Mouse (Mus musculus) spleen, postnatal 4 days (tissue): ENCODE data around the gene Fbxw7.

ENCODE experiments used
- DNase-seq, 2 experiments: peaks; one replicate each; pipeline ENCODE4 v3.0.0; 2022; ENCODE audit warnings: low spot score in 2 of 2

The Fbxw7 gene

GRCm38 (mm10) chr3:84951698-84952097 is 136.6 kb downstream of the Fbxw7 start:
- no peak for DNase-seq

- DNase-seq = no peak
Measured at GRCm38 (mm10) chr3:84952135-84952534, 137.1 kb downstream of the Fbxw7 start.

- DNase-seq = no peak
Measured at GRCm38 (mm10) chr3:84952585-84953187, 137.6 kb downstream of the Fbxw7 start.

GRCm38 (mm10) chr3:84955011-84955775 is 140.1 kb downstream of the Fbxw7 start:
- no peak for DNase-seq

GRCm38 (mm10) chr3:84955857-84956256 is 140.8 kb downstream of the Fbxw7 start:
- DNase-seq = no peak

GRCm38 (mm10) chr3:84965156-84965555 is 150.1 kb downstream of the Fbxw7 start:
- no peak for DNase-seq

- DNase-seq = no peak
Measured at GRCm38 (mm10) chr3:84967364-84967763, 152.3 kb downstream of the Fbxw7 start.

GRCm38 (mm10) chr3:84971561-84971960 is 156.5 kb downstream of the Fbxw7 start:
- no peak for DNase-seq

- no peak for DNase-seq
Measured at GRCm38 (mm10) chr3:84972881-84973280, 157.8 kb downstream of the Fbxw7 start.

- peak in 1 of 2 experiments; percentile 4 for DNase-seq
Measured at GRCm38 (mm10) chr3:84974193-84974592, 159.1 kb downstream of the Fbxw7 start.

GRCm38 (mm10) chr3:84978676-84979075 is 163.6 kb downstream of the Fbxw7 start:
- DNase-seq = no peak

- no peak for DNase-seq
Measured at GRCm38 (mm10) chr3:84980158-84980557, 165.1 kb downstream of the Fbxw7 start.

- no peak for DNase-seq
Measured at GRCm38 (mm10) chr3:84982688-84983087, 167.6 kb downstream of the Fbxw7 start.

GRCm38 (mm10) chr3:84985121-84985625 is 170.1 kb downstream of the Fbxw7 start:
- DNase-seq = no peak

GRCm38 (mm10) chr3:84988880-84989279 is 173.8 kb downstream of the Fbxw7 start:
- no peak for DNase-seq

GRCm38 (mm10) chr3:85005257-85005656 is 190.2 kb downstream of the Fbxw7 start:
- no peak for DNase-seq

GRCm38 (mm10) chr3:85012889-85013288 is 197.8 kb downstream of the Fbxw7 start:
- no peak for DNase-seq

GRCm38 (mm10) chr3:85015667-85016066 is 200.6 kb downstream of the Fbxw7 start:
- DNase-seq = no peak

GRCm38 (mm10) chr3:85020137-85020536 is 205.1 kb downstream of the Fbxw7 start:
- DNase-seq = no peak

GRCm38 (mm10) chr3:85021816-85022215 is 206.7 kb downstream of the Fbxw7 start:
- DNase-seq = no peak

- DNase-seq = no peak
Measured at GRCm38 (mm10) chr3:85022800-85023199, 207.7 kb downstream of the Fbxw7 start.

- no peak for DNase-seq
Measured at GRCm38 (mm10) chr3:85024237-85024636, 209.2 kb downstream of the Fbxw7 start.
